Comparison of ENCODE assay signal across 8 mouse cellular contexts in the genomic region with DNA sequence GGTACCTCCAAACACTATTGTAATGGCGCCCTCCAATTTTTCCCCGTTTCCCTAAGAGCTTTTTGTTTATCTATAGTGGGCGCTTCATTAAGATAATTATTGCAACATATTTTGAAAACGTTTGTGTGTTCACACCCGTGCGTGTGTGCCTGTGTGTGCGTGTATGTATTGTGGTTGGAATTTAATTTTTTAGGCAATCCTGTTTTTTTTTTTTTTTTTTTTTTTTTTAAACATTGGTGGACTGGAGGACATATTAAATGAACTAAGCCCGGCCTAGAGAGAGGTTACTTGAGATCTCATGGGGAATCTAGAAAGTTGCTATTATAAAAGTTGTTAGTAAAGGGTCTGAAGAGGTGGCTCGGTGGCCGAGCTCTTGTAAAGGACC. TPM values are rescaled to one million over a fixed set of nuclear protein-coding genes. Genes with fewer than 3 reads are reported as not detected.
DNase-seq lines count a peak whose midpoint lies in the region; ATAC-seq and TF ChIP-seq lines count a peak whose summit lies in the region.

No protein-coding gene starts in this region.

- H3K36me3 ChIP-seq in kidney, adult 2 months (ENCODE audit: control insufficient read depth, insufficient read depth, low read length), result no peaks in the 10 kb centered on the region; the same call in 1 of the 2 replicates
- H3K36me3 ChIP-seq in hindbrain, embryonic 13.5 days, result peaks cover 15% of the 10 kb centered on the region
- peaks cover 23% of the 10 kb centered on the region for H3K36me3 ChIP-seq in midbrain, embryonic 13.5 days

- H3K27ac ChIP-seq in kidney, adult 2 months (ENCODE audit: insufficient read depth, low read depth, low read length), result 0 out of 2 replicates have a peak overlapping the region, but pooled peaks have one; percentile 91
- H3K27ac ChIP-seq in hindbrain, embryonic 13.5 days, result peak overlapping the region; percentile 99
- H3K27ac ChIP-seq in midbrain, embryonic 13.5 days, result peak overlapping the region; percentile 99

- peak overlapping the region; percentile 99 for H3K9ac ChIP-seq in hindbrain, embryonic 13.5 days
- peak overlapping the region; percentile 99 for H3K9ac ChIP-seq in midbrain, embryonic 13.5 days (replicated peaks)

- peaks cover 16% of the 10 kb centered on the region for H3K4me1 ChIP-seq in kidney, adult 2 months (ENCODE audit: control insufficient read depth, insufficient read depth, low read length)
- peaks cover 42% of the 10 kb centered on the region for H3K4me1 ChIP-seq in hindbrain, embryonic 13.5 days (replicated peaks)
- peaks cover 48% of the 10 kb centered on the region for H3K4me1 ChIP-seq in midbrain, embryonic 13.5 days (replicated peaks)

- WGBS in kidney, adult 2 months, result 5% methylated on average over 10 of the region's 10 CpGs
- 8% methylated on average over 10 of the region's 10 CpGs for whole genome bisulfite sequencing in hindbrain, embryonic 13.5 days
- 9% methylated on average over 10 of the region's 10 CpGs for WGBS in midbrain, embryonic 13.5 days

- H3K9me3 ChIP-seq in hindbrain, embryonic 13.5 days, result no peaks in the 10 kb centered on the region
- H3K9me3 ChIP-seq in midbrain, embryonic 13.5 days, result no peaks in the 10 kb centered on the region

- no peaks in the 10 kb centered on the region for H3K27me3 ChIP-seq in kidney, adult 2 months (replicated peaks; ENCODE audit: control insufficient read depth, insufficient read depth, low read length)
- no peaks in the 10 kb centered on the region for H3K27me3 ChIP-seq in hindbrain, embryonic 13.5 days
- H3K27me3 ChIP-seq in midbrain, embryonic 13.5 days, result no peaks in the 10 kb centered on the region

- no peak for DNase-seq in kidney, adult 2 months
- DNase-seq in kidney, adult 11 months, result no peak
- peak; percentile 23 for DNase-seq in brain, embryonic 14.5 days (ENCODE audit: low read depth)
- no peak for DNase-seq in right cerebral cortex, postnatal 10 days (ENCODE audit: low spot score in 2 of 2)
- no peak for DNase-seq in layer of hippocampus, adult 8-10 months (ENCODE audit: low spot score in 2 of 2)
- DNase-seq in cerebellum, adult 11-12 months, result no peak

- TF ChIP-seq POLR2A in kidney, adult 2 months (IDR thresholded peaks at IDR 0.05; ENCODE audit: low read depth, low read length), result no peak
- TF ChIP-seq POLR2A in brain, embryonic 14.5 days (IDR thresholded peaks at IDR 0.05; ENCODE audit: borderline replicate concordance, extremely low read depth, insufficient read depth, insufficient read length, poor library complexity, severe bottlenecking), result no peak

- ATAC-seq in hindbrain, embryonic 13.5 days (ENCODE audit: low FRiP score), result no peak
- no peak for ATAC-seq in midbrain, embryonic 13.5 days

- no peak for TF ChIP-seq CTCF in kidney, adult 2 months (conservative IDR thresholded peaks at IDR 0.05; ENCODE audit: insufficient read depth, insufficient read length, low read depth, low read length)
- TF ChIP-seq CTCF in brain, embryonic 14.5 days (IDR thresholded peaks at IDR 0.05; ENCODE audit: borderline replicate concordance, extremely low read depth, insufficient read depth, insufficient read length), result no peak

- H3K4me3 ChIP-seq in kidney, adult 2 months (ENCODE audit: insufficient read depth, low read depth, low read length), result peak overlapping the region; percentile 94
- H3K4me3 ChIP-seq in hindbrain, embryonic 13.5 days, result peak overlapping the region; percentile 99
- H3K4me3 ChIP-seq in midbrain, embryonic 13.5 days (replicated peaks), result peak overlapping the region; percentile 97

- H3K4me2 ChIP-seq in hindbrain, embryonic 13.5 days, result peak overlapping the region; percentile 87
- H3K4me2 ChIP-seq in midbrain, embryonic 13.5 days (replicated peaks), result peak overlapping the region; percentile 90

RNA-seq across cellular contexts. Expression of a gene that starts 1.4 kb away (rescaled TPM):
- 104 and 118 TPM in 2 replicates for polyA plus RNA-seq in kidney, adult 2 months (2012; rRNA removed)
- 459 and 612 TPM in 2 replicates for polyA plus RNA-seq in brain, embryonic 14.5 days (2012; rRNA removed)
- 514 and 518 TPM in 2 replicates for polyA plus RNA-seq in hindbrain, embryonic 13.5 days (2015; fragmentation: Nextera tagmentation; extraction: Ambion mirVana)
- 563 and 595 TPM in 2 replicates for polyA plus RNA-seq in midbrain, embryonic 13.5 days (2015; fragmentation: Nextera tagmentation; extraction: Ambion mirVana)
- total RNA-seq in layer of hippocampus, adult 8-10 months (2022), result 100 to 1,000 TPM; 261 to 316 (median 281) TPM
